Mouse (Mus musculus) ovary, postnatal 36 days (tissue): ENCODE results near the gene Cd59b.
"Not testable (repeated sequence)": the region's sequence is repeated elsewhere in the genome, so short reads cannot be mapped to it uniquely, and the experiment has no call there.

Experiments
- DNase-seq: peaks from one replicate; pipeline ENCODE4 v3.0.0; 2022; ENCODE audit warnings: low spot score, mixed read lengths

Gene Cd59b

DNA sequence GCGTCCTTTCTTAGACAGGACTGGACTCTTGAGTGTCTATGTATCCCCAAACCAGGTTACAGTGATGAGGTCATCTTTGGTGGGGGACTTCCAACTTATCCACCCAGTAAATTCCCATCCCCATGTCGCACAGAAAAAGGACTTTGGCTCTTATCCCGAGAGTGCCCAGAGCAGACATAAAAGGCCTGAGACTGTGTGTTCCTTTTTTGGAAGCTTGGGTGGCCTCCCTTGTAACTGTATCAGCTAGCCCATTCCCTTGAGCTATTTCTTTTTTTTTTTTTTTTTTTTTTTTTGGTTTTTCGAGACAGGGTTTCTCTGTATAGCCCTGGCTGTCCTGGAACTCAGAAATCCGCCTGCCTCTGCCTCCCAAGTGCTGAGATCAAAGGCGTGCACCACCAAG lies 4.1 kb upstream of the Cd59b start, which contains the start of gene Gm10912:
Gene Gm10912, plus strand, starts transcription at position 301 of the 400 bp plus-strand sequence.
- not testable (repeated sequence) for DNase-seq

DNA sequence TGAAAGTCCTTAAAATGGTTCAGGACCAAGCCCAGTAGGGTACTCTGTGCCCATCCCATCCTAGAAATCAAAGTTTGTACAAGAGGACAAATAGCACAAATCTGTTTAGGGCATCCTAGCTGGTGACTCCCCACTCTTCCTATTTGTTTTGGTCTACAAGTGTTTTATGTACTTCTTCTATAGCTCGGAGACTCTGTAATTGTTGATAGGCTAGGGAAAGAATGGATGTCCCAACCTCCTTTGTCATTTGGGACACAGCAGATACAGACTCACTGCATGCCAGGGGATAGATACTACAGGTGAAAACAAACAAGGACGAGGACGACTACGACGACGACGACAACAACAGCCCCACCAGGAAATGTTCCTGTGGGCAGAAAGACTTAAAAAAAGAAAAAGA lies 1.2 kb upstream of the Cd59b start, which contains the start of gene Gm10799:
Gene Gm10799, minus strand, starts transcription at position 101 of the 400 bp plus-strand sequence.
- not testable (repeated sequence) for DNase-seq

DNA sequence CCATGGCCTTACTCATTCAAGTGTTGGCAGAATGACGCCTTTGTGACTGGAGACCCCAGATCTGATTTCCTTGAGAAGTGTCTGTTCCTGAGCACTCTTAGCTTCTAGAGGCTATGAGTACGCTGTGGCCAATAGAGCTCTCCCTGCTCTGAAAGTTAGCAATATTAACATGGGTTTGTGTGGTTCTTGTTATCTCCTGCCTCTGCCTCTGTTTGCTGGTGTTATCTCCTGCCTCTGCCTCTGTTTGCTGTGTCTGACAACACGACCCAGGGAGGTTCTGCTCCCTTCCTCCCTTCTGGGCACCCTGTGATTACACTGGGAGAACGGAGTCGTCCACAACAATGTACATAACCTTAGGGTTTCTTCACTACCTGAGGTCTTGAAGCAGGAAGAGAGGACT lies 8.6 kb downstream of the Cd59b start:
- DNase-seq: not testable (repeated sequence)

DNA sequence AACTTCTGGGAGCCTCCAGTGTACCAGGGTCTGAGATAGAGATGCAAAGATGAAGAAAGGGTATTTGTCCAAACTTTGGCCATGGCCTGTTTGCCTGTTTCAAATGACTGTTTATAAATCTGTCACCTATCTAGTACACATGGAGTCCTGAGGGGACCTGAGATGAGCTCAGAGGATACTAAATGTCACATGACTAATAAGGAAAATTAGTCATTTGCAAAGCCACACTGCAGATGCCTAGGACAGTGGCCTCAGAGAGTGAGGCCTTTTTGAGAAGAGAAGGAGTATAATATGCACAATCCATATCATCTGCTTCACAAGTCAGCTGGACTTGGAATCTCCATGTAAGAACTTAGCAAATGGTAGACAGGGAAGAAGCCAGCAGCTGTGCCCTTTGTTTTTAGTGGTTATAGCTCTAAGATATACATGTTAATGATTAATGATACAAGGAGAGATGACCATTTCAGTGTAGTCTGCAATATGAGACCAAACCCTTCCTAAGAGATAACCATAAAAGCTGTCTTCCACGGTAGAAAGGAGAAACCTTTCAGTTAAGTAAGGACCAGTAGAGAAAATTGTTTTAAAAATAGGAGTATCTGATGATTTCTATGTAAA lies 11.9 kb downstream of the Cd59b start:
- not testable (repeated sequence) for DNase-seq

DNA sequence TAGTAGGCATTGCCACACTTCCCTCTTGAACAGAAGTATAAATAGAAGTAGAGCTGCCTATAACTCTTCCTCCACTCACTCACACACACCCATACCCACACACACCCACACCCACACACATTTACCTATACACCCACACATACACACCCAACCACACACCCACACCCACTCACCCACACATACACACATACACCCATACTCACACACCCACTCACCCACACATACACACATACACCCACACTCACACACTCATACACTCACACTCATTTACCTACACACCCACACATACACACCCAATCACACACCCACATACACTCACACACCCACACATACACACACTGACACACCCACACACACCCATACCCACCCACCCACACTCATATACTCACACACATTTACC lies 12.8 kb downstream of the Cd59b start:
- no peak for DNase-seq

DNA sequence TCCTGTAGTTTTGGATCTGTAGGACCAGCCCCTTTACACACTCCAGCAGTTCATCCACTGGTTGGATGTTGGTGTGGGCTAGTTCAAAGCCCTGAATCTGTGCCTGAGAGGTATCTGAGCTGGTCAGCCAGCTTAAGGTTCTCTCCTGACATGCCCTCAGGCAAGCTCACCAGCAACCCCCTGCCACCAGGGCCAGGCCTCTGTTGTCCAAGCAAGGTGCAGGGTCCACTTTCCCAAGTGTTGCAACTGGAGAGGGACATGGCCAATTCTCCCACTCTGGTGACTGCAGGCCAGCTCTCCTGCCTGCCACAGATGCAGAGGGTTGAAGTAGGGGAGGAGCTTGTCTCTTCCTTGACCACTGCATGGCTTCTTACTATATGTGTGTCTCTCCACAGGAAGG lies 14.4 kb downstream of the Cd59b start:
- not testable (repeated sequence) for DNase-seq

DNA sequence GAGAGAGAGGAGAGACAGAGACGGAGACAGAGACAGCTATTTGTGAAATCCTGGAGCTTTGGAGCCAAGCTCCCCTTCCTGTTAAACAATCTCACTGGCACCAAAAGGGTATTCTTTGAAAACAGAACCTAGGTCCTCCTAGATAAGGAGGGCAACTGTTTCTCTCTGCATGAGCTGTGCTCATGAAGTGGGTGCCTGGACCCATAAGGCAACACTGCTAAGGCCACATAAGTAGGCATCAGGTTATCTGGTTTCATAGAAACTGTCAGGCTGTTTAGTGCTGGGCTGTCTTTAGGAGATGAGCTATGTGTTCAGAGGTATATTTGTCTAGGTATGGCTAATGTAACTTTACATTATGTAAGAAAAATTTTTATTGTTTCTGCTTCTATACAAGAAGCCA lies 17.9 kb downstream of the Cd59b start:
- DNase-seq: not testable (repeated sequence)

DNA sequence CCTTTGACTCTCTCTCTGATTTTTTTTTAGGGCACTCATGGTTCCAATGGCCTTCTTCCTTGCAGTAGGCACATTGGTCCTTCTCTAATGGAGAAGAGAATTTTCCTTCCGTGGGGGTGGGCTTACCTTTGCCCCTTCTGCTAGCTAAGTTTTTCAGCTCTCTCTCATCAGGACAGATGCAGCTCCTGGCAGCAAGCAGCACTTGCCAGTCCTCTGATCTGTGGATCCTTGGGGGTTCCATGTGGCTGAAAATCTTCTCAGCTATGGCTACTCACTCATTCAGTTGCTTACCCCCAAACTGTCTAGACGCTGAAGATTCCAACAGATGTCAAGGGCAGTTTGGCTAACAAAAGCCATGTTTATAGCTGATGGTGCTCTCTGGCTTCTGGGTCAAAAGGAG lies 23.7 kb downstream of the Cd59b start:
- DNase-seq: no peak

DNA sequence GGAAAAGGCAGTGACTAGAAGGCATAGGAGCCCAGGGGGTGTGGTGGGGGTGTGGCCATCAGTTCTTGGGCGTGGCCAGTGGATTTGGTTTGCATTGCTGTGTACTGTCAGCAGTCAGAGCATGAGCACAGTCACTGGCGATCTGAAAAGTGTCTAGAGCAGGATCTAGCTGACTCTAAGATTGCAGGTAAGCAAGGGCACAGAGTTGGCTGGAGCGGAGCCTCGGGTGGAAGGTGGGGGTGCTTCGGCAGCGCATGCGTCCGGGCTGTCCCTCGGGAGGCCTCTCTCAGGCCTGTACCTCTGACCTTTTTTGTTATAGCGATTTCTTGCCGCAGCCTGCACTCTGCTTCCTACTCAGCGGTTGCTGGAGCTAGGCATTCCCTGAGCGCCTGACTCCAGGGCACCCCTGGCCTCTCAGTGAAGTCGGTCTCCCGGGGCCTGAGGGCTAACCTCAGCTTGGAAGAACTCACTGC lies 26.1 kb downstream of the Cd59b start, which contains the start of gene Cd59a:
Gene Cd59a, plus strand, starts transcription at position 61 of the 473 bp plus-strand sequence.
- DNase-seq: peak; percentile 76

DNA sequence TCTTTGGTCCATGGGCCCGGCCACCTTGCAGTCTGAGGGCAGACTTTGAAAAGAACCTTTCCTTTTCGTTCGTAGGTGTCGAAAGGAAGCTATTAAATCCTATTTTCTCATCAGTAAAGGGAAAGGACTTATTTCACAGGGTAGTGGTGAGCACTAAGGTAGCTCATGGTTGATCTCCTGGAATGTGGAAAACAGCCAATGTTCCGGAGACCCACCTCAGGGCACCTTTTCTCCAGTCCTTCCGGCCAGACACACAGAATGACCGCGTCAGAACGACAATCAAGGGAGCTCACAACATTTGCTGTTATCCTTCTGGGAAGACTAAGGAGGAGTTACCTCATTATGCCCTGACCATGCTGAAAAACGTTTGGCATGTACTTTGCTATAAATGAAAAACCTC lies 26.6 kb downstream of the Cd59b start:
- no peak for DNase-seq

DNA sequence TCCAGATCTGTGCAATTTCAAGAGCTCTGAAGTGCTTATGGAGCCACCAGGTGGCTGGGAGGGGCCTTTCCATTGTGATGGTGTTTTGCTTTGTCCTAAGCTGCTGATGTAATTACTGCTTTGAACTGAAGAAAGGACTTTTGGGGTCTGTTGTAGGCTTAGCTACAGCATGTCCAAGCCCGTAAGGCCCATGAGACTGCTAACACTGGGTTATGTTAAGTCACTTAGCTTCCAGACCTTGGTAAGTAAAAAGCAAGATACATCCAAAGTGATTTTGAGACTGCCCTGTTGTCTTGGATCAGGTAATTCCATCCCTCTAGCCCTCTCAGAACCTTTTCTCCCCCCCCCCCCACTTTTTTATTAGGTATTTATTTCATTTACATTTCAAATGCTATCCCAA lies 27.1 kb downstream of the Cd59b start:
- not testable (repeated sequence) for DNase-seq

DNA sequence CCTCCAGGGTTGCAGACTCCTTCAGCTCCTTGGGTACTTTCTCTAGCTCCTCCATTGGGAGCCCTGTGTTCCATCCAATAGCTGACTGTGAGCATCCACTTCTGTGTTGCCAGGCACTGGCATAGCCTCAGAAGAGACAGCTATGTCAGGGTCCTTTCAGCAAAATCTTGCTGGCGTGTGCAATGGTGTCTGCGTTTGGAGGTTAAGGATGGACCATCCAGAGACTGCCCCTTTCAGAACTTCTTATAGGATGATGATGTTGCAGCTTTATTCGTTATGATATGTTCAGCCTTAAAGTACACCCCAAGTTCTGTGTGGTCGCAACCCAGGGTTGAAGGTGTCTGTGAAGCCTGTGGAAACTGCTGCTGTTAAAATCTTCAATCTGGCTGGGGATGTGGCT lies 27.7 kb downstream of the Cd59b start:
- DNase-seq: not testable (repeated sequence)

DNA sequence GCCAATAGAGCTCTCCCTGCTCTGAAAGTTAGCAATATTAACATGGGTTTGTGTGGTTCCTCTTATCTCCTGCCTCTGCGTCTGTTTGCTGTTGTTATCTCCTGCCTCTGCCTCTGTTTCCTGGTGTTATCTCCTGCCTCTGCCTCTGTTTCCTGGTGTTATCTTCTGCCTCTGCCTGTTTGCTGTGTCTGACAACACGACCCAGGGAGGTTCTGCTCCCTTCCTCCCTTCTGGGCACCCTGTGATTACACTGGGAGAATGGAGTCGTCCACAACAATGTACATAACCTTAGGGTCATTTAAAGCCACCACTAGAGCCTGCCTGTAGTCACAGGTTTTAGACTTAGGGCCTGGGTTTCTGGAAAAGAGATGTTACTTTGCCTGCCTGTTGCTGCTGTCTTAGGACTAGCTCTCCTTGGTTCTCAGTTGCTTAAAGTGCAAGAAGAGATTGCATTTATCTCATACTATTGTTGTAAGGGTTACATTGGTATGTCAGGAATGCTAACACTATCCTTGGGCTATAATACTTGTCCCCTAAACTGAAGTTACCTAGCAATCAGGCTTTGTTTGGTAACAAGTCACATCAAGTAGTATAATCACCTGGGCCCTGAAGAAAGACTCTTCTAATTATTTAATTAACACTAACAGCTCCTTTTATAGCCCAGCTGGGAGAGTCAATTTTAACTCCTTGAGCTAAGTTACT lies 29.0 kb downstream of the Cd59b start:
- no peak for DNase-seq

DNA sequence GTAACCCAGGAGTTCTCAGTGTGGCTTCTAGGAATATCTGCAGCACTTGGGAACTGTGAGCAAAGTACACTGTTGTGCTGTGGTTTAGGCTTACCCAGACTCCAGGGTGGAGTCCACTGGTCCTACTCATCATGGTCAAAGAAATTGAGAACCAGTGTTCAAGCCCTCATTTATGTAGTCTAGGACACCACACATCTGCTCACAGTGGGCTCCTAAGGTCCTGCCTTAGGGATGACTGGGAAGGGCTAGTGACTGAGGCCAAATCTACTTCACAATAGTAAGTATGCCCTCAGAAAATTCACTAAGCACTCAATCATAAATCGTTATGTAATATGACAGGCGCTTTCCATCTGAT lies 29.6 kb downstream of the Cd59b start:
- no peak for DNase-seq

DNA sequence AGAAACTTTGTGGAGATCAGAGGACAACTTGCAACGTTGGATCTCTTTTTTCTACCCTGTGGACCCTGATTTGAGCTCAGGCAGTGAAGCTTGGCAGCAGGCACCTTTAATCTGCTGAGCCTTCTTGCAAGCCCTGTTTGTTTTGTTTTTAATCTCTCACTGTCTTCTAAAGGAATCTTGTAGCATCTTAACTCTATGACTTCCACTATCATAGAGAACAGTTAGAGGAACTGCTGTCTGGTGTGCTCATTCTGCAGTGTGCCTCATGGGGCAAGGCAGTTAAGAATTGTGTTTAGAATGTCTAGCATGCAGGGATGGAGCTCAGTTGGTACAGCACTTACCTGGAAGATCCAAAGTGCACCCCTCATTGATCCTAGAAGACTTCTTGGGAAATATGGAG lies 30.3 kb downstream of the Cd59b start:
- no peak for DNase-seq

DNA sequence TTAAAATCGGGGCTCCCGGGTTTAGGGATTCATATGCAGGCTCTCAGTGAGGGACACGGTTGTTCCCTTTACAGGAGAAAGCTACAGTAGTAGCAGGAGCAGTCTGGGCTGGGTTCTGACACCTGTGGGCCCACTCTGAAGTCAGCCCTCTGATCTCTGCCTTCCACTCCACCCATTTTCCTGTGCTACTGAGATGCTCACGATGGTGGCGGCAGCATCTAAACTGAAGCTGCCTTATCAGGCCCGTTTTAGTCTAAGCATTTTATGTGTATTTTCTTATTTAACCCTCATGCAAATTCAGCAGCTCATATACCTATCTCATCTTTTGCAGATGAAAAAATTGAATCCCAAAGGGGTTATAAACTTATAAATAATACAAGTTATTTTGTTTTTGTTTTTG lies 35.2 kb downstream of the Cd59b start:
- DNase-seq: no peak

DNA sequence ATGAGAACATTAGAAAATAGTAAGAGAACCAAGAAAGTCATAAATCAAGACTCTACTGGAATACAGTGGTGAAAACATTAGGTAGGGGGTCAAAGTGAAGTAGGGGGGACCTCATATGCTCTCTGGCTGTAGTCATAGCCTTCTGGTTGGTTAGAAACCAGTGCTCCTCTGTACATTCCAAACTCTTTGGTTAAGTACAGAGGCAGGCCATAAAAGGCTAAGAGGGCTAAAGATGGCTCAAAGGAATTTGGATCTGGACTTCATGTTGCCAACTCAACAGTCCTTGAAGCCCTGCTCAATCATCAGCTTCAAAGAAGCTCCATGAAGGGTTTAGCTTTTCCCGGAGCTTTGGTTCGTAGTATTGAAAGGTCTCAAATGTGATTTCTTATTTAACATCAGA lies 39.4 kb downstream of the Cd59b start:
- not testable (repeated sequence) for DNase-seq

DNA sequence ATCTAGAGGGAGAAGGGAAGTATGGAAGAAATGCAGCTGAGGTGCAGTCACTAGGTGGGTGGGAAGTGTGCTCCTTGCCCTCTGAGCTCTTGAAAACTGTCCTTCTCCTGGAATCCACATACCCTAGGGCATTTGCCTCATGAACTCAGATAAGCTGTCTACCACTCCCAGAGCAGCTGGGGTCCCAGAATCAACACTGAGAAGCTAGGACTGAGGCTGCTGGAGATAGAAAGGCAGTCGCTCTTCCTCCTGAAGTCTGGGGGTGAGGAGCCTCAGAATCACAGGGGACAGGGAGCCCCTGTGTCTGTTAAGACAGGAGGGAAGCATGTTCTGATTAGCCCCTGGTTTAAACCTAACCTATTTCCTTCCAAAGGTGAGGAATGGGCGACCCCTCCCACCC lies 39.9 kb downstream of the Cd59b start:
- DNase-seq: no peak

DNA sequence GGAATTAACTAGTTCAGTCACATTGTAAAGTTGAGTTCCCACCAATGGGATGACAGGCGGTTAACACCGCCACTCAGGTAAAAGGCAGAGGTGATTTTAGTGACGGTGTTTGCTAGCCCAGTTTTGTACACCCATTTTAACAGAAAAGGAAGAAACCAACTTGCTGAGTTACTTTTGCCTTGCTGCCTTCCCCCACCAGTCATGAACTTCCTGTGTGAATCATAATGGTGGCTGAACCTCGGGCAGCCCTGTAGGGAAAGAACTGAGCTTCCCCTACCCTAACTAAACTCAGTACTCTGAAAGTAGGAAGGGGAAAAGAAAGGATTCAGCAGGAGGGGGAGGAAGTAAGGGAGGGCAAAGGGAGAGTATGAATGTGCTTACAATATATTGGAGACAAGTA lies 40.4 kb downstream of the Cd59b start:
- DNase-seq: no peak

DNA sequence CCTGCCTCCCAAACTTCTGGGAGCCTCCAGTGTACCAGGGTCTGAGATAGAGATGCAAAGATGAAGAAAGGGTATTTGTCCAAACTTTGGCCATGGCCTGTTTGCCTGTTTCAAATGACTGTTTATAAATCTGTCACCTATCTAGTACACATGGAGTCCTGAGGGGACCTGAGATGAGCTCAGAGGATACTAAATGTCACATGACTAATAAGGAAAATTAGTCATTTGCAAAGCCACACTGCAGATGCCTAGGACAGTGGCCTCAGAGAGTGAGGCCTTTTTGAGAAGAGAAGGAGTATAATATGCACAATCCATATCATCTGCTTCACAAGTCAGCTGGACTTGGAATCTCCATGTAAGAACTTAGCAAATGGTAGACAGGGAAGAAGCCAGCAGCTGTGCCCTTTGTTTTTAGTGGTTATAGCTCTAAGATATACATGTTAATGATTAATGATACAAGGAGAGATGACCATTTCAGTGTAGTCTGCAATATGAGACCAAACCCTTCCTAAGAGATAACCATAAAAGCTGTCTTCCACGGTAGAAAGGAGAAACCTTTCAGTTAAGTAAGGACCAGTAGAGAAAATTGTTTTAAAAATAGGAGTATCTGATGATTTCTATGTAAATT lies 41.6 kb downstream of the Cd59b start:
- DNase-seq: not testable (repeated sequence)

DNA sequence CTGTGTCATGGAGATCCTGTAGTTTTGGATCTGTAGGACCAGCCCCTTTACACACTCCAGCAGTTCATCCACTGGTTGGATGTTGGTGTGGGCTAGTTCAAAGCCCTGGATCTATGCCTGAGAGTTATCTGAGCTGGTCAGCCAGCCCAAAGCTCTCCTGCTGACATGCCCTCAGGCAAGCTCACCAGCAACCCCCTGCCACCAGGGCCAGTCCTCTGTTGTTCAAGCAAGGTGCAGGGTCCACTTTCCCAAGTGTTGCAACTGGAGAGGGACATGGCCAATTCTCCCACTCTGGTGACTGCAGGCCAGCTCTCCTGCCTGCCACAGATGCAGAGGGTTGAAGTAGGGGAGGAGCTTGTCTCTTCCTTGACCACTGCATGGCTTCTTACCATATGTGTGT lies 43.9 kb downstream of the Cd59b start:
- not testable (repeated sequence) for DNase-seq

DNA sequence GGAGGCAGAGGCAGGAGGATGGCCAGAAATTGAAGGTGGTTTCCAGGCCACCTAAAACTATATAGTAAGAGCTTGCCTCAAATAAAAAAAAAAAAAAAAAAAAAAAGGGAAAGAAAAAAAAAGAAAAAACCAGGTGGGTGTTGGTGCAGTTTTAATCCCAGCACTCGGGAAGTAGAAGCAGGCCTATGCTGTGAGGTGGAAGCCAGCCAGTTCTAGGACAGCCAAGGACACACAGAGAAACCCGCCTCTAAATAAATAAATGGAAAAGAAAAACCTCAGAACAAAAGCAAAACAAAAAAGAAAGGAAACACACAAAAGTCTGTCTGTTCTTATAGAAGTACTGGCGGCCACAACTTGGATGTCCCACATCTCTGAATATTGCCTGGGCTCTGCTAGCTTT lies 45.2 kb downstream of the Cd59b start:
- DNase-seq: no peak

DNA sequence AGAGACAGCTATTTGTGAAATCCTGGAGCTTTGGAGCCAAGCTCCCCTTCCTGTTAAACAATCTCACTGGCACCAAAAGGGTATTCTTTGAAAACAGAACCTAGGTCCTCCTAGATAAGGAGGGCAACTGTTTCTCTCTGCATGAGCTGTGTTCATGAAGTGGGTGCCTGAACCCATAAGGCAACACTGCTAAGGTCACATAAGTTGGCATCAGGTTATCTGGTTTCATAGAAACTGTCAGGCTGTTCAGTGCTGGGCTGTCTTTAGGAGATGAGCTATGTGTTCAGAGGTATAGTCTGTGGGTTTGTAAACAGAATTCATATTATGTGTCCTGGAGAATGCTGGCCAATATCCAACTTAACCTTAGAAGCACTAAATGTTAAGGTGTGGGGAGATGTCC lies 47.5 kb downstream of the Cd59b start:
- not testable (repeated sequence) for DNase-seq
